Mouse (Mus musculus) cerebellum, adult 9-10 months (tissue): Measurements from ENCODE around the gene Tmprss13.

Source experiments
- DNase-seq: peaks from one replicate; pipeline ENCODE4 v3.0.0; 2022

Tmprss13 gene

DNA sequence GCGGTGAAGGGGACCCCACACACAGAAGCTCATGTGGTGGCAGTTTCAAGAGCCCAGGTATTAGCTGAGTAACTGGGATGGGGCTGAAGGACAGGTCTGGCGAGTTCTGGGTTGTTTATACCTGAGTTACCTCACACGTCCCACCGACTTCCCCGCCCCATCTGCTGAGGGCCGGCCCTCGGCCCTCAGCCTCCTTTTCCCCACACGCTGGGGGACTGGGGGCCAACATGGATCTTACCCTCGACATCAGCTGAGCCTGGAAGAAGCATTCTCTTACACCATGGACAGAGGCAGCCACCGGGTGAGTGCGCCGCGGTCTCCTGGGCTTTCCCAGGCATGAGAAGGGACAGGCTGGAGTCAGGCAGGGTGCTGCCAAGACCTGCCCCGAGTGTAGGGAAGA lies at the start of gene Tmprss13:
Gene Tmprss13, plus strand, starts transcription at position 246 of the 400 bp plus-strand sequence.
- DNase-seq = no peak

DNA sequence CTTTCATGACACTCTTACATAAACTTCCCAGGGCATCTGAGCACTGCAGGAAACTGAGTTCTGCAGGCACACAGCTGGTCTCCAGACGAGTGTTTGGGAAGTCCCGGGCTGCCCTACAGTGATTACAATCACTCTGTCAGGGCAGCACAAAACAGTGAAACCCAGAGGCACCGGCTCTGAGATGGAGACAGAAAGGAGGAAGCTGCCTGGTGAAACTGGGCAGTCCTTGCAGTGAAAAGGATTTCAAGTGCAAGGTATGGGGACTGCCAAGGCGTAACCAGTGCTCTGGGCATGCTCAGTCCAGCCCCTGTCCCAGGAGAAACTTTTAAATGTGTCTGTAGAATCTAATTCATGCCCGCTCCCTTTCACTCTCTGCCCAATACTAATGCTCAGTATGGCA lies 46.7 kb upstream of the Tmprss13 start:
- no peak for DNase-seq

DNA sequence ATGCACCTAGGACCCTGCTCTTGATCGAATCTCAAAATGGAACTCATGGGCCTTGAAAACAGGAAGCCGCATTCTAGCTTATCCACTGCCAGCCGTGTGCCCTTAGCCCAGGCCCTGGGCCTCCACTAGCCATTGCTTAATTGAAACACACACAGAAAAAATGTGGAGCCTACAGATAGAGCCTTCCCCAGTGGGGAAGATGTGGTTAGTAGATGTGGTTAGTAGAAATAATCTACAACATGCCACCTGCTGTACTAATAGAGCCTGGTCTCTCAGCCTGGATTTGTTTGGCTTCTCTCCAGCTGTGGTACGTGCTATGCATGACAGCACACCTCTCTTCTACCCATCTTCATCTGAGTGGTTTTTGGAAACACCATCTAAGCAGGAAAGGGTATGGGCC lies 44.7 kb upstream of the Tmprss13 start:
- DNase-seq = no peak

DNA sequence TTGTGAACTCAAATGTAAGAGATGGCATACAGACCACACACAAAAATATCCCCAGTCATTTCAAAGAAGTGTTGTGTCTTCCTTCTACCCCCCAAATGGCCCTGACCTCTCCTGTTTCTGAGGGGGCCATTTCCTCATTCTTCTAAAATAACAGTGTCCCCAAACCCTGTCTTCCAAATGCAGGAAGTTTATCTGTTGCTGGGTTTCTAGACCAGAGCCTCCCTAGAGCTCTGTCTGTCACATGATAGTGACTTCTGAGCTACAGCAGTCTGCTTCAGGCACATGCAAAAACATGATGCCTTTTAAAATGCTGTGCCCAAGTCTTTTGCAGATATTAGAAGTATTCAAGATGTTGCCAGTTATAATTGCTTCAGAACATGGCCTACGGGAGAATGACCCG lies 44.3 kb upstream of the Tmprss13 start:
- DNase-seq = no peak

DNA sequence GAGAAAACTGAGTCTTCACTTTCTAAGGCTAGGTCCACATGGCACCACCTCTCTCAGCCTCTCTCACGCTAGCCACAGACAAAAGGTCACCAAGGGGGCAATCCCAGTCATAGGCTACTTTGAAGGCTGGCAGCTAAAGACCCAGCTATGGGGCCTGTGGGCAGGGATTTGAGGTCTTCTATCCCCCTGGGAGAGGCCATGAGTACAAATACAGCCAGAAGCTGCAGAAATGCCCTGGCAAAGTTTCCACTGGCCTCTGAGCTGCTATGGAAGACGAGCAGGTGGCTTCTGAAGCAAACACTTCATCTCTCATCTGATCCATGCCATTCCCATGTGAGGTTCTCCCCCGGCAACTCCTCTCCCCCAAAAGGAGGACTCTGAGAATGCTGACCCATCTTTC lies 38.8 kb upstream of the Tmprss13 start:
- DNase-seq = no peak

DNA sequence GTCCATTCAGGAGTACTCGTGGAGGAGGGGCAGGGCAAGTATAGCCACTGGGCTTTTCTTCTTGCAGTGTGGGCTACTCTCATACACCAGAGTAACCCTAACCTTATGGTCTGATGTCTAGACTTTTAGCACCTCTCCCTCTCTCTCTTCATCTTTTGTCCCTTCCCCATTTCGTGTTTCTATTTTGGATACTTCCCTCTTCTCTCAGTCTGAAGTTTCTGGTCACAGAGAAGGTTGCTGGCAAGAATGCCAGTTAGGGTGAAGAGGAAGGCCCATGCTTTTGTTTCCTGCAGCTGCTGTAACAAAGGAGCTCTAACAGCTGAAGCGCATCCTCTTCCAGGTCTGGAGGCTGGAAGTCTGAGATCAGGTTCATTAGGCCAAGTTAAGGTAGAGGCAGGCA lies 38.0 kb upstream of the Tmprss13 start:
- no peak for DNase-seq

DNA sequence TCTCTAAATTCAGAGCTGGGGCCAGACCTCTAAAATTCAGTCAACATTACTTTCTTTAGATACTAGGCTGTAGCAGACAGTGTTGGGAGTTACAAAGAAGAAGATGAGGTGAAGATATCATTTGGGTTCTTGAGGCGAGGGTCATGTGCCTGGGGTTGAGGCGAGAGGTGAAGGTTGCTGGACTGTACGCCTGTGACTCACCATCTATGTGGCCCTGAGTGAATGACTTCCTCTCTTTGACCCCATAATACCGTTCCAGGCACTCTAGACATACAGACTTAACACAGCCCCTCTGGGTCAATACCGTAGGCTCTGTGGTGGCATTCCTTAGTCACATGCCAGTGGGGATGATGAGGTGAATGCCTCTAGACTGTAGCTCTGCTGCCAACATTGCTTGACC lies 36.4 kb upstream of the Tmprss13 start:
- DNase-seq = no peak

DNA sequence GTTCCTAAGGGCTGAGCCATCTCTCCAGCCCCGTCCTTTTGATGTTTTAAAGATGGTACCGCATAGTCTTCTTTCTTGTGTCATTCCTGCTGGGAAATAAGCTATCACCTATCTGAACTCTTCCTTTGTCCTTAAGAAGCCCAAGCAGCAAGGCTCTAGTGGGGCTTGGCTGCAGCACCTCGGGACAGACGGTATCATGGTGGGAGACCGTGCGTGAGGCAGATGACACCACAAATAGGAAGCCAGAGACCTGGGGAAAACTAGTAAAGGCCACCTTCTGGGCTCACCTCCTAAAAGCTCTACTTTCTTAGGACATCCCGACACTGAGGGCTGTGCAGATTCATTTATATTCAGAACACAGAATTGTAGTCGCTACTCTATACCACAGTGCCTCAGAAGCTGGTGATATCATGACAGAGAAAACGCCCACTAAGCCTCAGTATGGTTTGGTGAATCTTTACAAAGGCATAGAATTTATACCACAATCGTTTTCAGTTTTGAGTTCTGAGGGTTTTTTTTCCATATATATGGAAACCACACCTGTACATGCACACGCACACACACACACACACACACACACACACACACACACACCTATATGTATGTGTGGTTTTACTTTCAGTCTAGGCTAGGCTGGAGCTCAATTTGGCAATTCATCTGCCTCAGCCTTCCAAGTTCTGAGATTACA lies 27.3 kb upstream of the Tmprss13 start:
- peak; percentile 86 for DNase-seq

DNA sequence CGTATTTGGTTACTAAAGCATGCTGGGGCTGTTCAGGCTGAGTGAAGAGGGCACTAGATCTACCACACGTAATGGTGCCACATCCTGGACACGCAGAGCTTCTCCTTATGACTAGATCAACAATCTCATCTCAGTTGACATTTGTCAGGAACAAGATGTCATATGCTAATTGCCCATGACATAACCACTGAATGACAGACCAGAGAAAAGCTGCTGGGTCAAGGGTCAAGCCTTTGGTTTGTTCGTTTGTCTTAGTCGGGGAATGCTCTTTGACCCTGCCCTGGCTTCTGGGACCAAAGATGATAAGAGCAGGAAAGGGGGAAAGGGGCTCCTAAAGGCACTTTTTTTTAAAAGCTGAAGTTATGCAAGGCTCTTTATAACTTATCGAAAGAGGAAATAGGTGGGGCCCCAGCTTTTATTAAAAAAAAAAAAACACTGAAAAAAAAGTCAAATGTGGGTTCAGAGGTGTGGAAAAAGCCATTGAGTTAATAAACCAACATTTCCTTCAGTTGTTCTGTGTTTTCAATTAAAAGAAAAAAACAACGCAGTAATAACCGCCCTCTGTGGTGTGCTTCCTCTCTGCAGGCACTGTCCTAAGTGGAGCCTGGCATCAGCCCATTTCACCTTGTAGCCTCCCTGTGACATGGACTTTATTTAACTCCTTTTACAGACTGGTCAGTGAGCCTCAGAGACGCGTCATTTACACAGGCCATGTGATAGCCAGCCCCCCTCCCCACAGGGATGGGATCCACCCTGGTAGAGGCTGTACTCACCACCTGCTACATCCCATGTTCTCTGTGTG lies 24.5 kb upstream of the Tmprss13 start:
- no peak for DNase-seq

DNA sequence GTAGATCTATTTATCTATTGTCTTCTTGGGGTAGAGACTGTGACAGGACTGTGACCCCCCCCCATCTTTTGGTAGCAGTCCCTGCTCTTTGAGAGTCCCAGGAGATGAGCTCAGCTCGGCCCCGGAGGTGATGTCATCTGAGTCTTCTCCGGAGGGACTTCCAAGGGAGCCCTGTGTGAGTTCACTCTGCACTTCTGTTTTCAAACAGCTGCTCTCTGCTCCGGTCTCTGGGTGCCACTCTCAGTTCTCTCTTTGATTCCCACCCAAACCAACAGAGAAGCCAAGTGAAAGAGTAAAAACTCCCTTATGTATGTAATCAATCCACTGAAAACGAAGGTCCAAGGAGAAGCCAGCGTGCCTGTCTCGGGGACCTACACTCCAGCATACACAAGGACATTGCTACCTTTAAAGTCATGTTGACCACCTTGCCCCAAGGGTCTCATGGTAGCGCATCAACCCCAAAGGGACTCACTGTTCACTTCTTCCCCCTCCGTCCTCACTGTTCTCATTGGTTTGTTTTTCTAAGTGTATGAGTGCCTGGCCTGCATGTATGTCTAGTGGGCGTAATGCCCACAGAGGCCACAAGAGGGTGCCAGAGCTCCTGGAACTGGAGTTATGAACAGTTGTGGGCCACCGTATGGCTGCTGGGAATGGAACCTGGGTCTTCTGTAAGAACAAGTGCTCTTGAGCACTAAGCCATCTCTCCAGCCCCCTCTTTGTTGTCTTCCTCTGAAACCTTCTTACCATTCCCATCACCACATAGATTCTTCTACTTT lies 19.5 kb upstream of the Tmprss13 start:
- no peak for DNase-seq

DNA sequence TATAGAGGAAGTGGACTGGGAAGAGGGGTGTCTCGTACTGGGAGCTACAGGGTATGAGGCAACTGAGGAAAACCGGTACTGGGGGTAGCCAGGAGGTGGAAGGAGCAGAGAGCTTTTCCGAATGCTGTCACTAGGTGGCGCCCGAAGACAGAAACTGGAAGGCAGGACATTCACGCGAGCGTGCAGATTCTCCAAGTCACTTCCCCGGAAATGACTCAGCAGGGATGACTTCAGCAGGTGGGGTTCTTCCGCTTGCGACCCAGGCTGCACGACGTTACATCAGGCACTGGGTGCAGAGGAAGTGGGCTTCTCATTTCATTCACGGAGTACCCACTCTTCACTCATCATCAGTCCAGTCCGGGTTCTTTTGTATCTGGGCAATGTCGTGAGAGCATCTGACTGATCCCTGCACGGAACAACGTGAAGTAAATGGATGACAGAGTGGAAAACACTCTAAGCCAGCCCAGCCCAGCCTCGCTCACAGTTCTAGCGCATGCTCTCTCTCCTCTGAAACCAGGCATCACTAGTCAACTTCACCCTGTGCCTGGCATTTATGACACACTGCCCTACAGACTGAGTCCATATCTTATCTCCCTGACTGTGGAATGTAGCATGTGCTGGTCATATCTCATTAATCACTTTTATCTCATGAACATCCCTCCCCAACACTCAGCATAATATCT lies 18.3 kb upstream of the Tmprss13 start:
- DNase-seq = peak; percentile 97

DNA sequence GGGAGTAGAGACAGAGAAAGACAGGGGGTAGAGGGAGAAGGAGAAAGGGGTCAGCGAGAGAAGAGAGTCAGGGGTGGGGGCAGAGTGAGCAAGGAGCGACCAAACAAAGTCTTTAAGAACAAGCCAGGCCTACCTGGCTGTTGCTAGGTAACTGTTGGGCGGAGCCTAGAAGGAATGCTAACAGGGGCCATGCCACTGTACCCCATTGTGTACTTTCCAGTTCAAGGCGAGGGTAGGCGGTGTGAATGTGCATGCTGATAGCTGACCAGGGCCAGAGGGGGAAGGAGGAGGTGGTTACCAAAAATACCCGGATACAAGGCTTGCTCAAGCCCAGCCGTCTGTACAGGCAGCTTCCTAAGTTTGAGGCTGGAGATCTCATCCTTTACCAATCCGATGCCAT lies 17.1 kb upstream of the Tmprss13 start:
- DNase-seq = no peak

DNA sequence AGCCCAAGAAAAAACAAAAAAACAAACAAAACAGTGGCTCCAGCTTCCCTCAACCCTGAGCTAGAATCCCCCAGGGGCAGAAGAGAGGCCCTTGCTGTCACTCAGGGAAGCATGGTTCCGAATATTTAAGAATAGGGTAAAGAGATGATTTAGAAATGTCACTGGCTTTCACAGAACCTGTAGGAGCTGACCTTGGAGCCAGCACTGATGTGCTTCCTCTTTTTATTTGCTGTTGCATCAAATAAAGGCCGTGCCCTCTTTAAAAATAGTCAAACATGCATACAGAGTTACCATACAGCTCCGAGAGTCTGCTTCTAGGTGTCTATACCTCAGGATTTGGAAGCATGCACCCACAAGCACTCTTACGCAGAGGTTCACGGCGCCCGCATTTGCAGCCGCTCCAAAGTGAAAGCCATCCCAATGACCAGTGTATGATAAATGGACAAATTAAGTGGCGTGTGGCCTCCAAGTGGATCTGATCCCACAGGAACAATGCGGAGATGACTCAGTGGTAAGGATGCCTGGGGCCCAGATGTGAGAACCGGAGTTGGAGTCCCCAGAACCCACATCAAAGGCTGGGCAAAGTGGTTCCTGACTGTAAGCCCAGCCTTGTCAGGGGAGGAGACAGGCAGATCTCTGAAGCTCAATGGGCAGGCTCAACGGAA lies 12.0 kb upstream of the Tmprss13 start:
- no peak for DNase-seq

DNA sequence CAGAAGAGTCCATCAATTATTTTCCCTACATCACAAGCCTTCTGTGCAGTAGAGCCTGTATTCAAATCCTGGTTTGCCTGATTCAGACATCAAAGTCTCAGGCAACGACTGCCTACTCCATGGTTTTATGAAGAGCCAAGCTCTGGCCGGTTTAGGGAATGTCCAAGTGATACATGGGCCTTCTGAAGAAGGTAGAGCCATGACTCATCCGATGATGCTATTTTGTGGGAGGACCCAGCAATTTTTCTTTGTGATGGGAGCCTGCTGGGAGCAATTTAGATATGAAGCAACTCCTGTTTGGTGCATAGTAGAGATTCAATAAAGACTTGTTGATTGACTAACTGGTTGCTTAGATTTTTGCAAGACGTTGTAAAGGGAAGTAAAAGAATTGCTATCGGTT lies 10.4 kb upstream of the Tmprss13 start:
- DNase-seq = no peak

DNA sequence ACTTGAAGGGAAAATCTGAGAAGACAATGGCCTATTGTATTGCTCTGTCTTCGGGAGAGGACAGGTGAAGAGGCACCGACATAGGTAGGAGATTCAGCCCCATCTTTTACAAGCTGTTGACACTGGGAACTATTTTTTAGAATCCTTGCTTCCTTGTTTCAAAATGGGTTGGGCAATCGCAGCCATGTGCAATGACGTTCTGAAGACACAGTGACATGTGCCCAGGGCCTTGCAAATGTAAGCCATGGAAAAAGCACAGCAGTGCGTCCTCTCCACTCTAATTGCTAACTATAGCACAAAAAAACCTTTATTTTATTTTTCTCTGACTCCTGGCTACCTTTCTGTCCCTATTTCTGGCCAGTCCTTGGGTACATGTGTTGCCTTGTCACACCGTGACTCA lies 7.0 kb upstream of the Tmprss13 start:
- DNase-seq = no peak

DNA sequence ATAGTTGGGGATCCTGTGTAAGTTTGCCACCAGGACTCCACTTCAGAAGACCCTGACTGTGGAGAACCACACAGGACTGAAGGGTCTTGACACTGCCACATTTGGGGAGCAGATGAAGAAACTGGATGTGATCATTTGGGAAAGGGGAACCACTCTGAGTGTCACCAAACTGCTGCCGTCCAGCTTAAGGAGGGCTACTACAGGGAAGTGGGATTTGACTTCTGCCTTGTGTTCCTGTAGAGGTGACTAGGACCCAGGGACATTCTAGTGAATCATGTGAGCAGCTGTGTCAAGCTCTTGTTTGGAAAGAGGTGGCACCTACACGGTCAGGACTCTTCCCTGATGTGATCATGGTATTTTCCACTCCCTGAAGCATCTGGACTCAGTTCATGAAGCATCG lies 5.0 kb upstream of the Tmprss13 start:
- DNase-seq = no peak

DNA sequence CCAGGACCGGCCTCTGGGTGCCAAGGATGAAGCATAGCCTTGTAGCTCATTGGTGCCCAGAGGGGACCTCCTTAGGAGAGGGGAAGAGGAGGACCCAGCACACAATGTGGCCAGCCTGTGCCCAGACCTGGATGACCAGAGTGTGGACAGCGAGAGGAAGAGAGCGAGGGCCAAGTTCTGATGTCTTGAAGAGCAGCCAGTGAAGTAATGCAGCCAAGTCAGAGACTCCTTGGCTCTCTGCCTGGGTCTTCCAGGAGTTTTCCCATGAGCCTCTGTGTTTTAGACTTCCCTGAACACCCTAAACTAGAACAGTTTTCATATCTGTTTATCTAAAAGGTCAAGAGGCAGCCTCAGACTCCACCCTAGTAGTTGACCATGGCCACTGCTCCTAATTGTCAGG lies 1.3 kb upstream of the Tmprss13 start:
- DNase-seq = no peak

DNA sequence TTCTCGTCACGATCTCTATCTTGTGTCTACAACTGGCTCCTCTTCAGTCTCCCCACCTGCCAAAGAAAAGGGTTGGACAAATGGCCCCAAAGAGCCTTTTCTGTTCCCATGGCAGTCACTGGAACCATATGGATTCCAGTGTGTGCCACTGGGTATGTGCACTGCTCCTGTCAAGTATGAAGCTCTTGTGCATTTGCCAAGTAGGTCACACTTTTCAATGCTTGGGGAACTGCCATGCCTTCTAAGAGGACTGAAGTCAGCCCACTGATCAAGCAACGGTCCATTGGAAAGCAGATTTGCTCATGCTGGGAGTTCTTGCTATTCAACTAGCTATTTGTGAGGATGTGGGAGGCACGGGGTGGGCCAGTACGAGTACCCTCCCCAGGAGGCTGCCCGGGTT lies 2.6 kb downstream of the Tmprss13 start:
- DNase-seq = no peak

DNA sequence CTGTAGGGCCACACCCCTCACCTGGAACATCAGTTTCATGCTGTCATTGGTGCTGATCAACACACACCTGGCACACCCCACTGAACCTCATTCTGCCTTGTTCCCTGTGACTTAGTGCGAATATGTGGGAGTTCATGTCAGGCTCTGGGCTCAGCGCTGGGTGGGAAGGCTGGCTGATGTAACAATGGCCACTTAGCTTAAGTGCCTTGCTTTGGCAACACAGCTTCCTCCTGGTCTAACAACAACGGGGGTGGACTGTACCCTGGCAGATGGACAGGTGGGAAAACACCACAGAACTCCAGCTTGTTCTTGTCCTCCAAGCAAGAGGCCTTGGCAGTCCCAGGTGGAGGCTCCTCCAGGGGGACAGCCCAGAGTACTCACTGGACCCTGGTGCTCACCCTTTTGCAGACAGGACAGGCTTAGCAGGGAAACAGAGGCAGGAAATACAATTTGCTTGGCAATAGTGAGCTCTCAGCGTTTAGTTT lies 3.1 kb downstream of the Tmprss13 start:
- no peak for DNase-seq

DNA sequence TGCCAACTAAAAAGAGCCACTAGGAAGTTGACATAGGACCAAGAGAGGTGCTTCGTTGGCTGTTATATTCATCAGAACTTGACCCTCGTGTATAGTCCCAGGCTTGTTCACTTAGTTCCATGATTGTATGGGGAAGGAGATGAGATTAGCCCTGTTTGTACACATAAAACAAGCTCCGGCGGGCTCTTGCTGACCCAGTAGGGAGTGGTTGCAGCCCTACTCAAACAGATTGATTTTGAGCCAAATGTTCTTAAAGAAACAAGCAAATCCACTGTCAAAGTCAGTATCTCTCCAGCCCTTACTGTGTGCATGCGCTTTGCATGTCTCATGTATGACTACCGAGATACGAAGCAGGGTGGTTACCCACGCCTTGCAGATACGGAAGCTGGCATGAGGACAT lies 7.5 kb downstream of the Tmprss13 start:
- no peak for DNase-seq

DNA sequence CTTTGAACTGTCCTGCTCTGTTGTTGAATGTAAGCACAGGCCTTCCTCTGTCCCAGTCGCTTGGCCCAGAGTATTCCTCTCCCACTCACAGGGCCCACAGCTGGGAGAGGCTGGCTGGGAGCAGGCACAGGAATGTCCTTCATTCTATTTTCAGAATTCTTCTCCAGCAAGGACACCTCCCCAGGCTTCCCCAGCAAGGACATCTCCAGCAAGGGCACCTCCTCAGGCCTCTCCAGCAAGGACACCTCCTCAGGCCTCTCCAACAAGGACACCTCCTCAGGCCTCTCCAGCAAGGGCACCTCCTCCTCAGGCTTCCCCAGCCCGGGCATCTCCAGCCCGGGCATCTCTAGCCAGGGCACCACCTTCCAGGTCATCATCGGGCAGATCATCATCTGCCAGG lies 9.4 kb downstream of the Tmprss13 start:
- DNase-seq = no peak

DNA sequence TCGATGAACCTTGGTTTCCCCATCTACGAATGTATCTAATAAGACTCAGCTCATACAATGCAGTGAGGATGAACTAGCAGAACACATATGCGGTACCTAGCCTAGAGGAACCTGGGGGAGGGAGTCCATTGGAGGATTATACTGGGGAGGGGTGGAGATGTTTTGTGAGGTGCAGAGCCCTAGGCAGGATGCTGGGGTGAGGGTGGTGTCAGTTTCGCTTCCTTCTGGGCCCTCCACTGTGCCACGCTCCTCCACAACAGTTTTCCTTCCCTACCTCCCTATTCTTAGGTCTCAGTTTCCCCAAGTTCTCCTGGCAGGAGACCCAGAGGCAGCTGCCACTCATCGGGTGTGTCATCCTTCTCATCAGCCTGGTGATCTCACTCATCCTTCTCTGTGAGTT lies 10.7 kb downstream of the Tmprss13 start:
- no peak for DNase-seq

DNA sequence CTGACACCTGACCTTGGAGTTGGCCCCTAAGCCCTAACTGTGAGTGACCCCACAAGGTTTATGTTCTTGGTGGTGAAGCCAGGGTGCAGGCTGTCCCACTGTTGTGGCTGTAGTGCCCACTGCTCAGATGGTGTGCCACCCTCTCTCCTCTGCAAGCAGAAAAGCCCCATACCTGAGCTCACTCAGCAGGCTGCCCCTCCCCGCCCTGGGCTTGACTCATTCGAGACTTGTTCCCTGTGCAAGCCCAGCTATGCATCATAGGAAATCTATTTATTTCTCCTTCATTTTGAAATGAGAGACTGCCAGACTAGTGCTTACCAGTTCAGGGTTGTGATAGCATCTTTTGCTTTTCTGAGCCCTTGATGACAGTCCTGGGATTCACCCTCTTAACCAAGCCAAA lies 18.5 kb downstream of the Tmprss13 start:
- no peak for DNase-seq
